Mouse (Mus musculus) spleen, postnatal 0 days (tissue): Measurements from ENCODE around the gene Pik3cg. TPM values are rescaled to one million over a fixed set of nuclear protein-coding genes. Genes with fewer than 3 reads are reported as not detected.

Source experiments
- polyA plus RNA-seq: library from polyadenylated mRNA; unstranded; fragments of >200 nt; fragmentation: Nextera tagmentation; extraction: Ambion mirVana; gene quantifications from 2 replicates; pipeline ENCODE4 v1.2.1, GENCODE M21; 2015

Pik3cg gene
- 6.2 and 8.7 TPM in 2 replicates for polyA plus RNA-seq

DNA sequence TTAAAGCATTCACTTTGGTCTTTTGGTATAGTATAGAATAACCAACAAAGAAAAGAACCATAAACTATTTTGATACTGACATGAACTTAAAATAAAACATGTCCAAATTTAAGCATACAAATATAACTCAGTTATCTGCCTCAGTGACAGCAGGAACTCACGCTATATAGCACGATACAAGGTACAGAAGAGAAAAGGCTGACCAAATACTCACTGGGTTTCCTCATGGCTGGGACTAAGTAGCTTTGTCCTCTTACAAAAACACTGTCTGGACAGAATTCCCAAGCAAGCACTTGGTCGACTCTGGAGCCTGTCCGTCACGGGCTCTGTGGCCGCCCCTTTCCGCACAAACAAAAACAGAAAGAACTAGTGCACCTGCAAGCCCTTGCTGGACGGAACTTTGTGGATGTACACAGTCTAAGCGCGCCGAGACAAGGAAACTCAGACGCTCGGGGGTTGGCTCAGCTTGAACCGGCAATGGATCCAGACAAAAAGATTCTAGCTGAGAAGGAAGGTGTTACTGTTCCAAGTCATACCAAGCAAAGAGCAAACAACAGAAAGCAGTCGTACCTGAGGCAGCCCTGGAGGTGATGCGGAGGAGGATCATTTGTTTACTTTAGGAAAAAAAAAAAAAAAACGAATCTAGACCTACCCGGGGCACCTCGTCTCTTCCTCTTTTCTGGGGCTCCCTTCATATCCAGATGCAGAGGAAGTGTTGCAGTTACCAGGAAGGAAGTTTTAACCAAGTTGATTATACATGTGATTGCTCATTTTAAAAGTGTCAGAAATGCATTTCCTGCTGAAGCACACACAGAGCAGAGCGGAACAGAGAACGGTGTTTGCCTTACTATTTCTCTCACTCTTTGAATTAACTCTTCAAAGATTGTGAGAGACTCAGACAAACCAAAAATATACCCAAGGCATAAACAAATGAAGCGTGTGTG lies at the start of gene Pik3cg:
Gene Pik3cg, minus strand, starts transcription at position 712 of the 944 bp plus-strand sequence.

Other genes starting within 250 kb of the Pik3cg start
- gene Prkar2b, start 147.4 kb downstream of the Pik3cg start, polyA plus RNA-seq: 75.1 and 89.1 TPM in 2 replicates
- 7.0 and 7.2 TPM in 2 replicates for gene Ccdc71l, start 170.0 kb upstream of the Pik3cg start, polyA plus RNA-seq